Mouse (Mus musculus) layer of hippocampus, adult 9-11 months (tissue): Measurements from ENCODE around the gene Zeb2.

ENCODE experiments used
- DNase-seq: peaks from one replicate; pipeline ENCODE4 v3.0.0; 2022

Gene Zeb2

DNA sequence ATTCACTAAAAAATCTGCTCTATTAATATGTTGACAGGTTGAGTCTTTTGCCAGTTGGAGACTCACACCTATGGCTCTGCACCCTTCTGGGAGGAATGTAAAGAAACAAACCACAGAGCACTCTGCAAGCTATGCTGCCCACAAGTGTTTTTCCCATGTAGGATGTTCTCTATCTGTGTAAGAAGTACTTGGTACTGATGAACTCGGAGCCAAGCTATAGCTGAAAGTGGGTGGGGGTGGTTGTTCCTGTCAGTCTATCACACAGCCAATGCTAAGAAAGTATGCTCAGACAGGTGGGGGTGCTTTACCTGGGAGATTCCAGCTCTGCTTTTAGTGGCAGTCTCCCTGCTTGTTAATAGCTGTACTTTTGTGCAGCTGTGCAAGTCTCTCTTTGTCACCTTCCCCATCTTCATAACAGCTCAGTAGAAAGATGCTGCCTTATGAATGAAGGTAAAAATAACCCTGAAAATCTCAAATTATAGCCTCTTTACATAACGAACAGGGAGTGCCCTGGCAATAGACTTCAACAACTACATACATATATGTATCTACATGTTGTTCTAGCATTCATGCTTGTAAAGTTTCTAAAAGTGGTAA lies 22.7 kb downstream of the Zeb2 start:
- DNase-seq = no peak

DNA sequence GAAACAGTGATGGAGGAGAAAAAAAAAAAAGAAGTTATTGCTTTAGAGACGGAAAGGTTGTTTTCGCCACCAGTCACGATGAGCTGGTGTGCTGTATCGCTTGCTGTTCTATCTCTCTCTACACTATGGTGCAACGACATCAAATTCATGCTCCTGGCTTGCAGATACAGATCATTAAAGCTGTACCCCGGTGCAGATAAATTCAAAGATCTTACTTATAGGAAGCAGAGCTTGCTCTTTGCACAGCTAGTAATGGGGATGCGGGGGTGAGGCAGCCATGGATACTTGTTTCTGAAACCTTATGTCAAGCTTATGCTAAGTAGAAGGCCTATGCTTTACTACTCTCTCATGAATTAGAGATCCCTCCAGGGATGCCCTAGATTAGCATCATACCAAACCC lies 23.7 kb downstream of the Zeb2 start:
- no peak for DNase-seq

DNA sequence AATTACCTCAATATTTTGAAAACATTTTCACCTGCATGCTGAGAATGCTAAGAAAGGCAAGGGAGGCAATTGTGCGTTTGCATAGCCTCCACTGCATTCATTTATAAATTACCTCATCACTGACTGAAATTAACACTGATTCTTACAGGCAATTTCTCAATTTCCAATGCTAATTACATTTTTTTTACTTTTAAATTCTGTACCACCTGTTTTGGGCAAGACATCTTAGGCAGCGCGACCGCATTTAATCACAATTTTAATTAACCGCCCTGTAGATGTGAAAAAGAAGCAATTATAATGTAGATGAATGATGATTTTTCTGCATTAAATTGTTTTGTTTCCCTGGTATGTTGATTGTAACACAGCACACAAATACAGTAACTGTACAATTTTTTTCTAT lies 24.5 kb downstream of the Zeb2 start:
- DNase-seq = no peak

DNA sequence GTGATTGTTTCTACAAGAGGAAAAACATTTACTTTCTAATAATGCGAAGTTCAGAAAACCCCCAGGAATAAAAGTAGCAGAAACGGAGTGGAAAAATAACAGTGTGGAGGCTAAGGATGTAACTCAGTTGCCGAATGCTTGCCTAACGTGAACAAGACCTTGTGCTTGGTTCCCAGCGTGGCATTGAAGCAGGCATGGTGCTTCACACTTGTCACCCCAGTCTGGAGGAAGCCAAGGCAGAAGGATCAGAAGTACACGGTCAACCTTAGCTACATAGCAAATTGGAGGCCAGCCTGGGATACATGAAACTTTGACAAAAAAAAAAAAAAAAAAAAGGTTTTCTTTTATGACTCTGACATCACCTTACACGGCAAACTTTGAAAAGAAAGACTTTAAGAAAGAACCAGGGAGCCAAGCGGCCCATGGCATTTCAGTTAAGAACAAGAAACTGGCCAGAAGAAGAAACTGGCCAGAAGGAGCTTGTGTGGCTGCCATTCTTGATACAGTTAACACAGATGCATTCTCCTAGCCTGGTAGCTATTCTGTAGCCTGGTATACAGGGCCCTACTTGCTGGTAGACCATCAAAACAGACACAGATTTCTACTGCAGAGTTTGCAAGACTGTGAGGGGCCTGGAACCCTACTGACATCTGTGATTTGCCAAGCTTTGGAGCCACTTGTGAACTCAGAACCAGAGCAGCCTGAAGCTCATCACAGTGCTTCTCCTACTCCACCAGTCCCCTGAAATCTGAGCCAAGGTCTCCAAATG lies 26.5 kb downstream of the Zeb2 start:
- no peak for DNase-seq

DNA sequence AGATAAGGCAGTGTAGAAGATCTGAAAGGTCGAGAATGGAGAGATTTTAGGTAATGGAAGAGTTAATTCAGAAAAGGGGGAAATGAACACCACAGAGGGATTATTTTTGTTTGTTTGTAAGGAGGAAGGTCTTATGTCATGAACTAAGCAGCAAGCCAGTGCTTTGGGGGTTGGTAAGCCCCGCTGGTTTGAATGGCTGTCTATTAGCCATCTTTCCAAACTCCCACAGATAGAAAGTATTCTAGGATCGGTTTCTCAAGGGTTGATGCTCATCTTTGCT lies 28.0 kb downstream of the Zeb2 start:
- DNase-seq = no peak

DNA sequence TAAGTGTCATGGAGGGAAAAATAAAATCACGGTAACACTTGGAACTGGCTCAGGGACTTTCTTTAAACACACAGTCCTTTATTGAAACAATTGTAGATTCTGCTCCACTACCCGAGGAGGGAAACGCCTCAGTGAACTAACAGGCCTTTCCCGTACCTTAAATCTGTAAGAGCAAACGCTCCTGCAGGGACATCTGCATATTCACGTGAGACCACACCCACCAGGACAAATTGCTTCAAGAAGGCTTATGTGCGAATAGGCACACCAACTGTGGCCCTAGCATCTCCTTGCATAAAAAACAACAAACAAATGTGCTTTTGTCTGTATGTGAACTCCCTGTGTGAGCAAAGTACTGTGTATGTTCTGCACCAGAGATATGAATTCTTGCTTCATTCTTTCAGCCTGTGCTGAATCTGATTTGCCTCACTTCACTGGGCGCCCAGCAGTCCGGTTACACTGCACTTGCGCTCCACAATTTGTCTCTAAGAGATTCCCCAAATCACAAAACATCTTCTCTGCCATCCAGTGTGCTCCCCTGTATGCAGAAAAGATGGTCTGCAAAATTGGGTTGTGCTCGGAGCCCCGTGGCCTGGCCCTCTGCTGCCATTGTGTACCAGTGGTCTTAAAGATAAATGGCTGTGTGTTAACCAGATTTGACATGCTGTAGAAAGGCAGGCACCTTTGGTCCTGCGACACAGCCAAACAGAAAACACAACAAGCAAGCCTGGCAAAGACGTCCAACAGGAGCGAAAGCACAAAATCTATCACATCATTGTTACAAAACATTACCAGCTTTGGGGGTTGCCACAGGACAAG lies 28.6 kb downstream of the Zeb2 start:
- DNase-seq = no peak

DNA sequence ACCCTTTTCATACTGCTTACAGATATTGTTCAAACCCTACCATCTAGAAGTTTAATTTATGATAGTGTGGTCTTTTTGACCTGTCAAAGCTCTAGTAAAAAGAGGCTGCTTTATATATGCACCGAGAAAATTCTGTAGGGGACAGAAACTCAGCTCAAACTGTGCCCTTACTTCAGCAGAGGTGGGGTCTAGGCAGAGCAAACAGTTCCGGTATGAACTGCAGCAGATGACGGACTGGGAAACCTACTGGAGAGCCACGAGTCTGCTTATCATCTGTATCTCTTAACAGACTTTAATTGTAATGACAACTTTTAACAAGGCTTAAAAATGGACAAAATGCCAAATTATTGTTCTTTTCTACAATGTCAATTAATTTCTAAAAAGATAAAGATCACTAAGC lies 30.0 kb downstream of the Zeb2 start:
- no peak for DNase-seq

DNA sequence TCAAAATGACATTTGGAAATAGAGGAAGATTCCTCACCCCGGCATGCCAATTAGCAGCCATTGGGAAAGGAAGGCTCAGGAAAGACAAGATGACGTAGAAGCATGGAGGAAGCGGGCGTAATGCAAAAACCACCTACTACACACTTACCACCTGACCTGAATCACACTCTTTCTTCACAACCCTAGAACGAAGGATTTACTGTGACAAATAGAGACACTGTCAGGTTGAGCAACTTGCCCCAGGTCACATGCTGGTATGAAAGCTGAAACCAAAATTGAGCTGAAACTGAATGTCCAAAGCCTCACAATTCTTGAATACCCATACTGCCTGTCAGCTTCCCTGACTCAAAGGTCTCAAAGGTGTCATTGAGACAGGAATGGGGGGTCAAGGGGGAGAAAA lies 31.5 kb downstream of the Zeb2 start:
- DNase-seq = no peak

DNA sequence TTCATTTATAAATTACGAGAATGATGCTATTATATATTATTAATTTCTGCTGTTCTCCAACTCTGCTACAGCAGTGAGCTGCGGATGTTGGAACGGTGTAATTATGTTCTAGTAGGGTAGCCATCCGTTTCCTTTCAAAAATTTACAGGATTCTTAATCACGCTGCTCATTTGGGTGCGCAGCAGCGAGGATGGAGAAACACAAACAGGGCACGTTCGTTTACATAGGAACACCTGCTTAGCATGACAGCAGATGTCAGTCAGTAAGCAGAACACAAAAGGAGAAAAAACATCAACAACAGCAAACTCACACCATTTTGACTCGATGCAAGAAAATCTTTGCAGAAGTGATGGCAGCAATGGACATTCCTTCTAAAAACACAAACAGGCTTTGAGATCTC lies 34.2 kb downstream of the Zeb2 start:
- no peak for DNase-seq

DNA sequence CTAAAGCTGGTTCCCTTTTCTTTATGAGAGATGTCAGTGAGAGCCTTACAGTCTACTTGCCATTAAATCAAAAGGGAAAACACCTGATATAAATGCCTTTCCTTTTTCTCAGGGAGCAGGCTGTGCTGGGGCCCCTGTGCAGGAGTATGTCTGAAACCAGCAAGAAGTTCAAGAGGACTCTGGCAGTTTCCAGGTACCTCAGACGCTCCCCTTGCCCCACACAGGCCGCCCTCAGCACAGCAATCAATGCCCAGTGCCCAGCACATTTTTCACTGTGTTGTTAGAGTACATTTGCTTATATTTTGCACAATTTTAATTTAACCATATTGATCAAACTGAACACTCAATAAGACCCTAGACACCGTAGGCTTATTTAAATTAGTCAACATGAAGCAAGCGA lies 35.6 kb downstream of the Zeb2 start:
- DNase-seq = no peak

DNA sequence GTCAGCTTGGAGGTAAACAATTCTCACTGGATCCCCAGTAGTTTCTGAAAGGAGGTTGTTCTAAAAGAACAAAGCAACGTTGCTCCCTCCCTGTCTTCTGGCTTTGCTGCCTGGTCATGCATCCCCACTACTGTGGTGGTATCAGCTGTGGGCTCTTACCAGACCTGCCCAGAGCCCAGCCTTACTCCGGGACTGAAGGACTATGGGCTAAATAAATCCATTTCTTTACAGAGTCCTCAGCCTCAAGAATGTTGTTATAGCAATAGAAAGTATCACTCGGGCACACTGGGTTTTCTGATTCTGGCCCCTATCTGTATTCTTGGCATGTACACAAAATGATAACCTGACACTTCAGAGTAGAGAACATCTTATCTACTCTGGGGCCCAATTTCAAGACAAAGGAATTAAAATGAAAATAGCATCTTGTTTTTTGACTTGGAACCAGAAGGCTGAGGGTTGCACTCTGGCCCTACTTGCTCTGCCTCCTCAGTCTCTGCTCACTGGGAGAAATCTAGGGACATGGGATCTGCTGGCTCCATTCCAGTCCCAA lies 39.2 kb downstream of the Zeb2 start:
- DNase-seq = no peak

DNA sequence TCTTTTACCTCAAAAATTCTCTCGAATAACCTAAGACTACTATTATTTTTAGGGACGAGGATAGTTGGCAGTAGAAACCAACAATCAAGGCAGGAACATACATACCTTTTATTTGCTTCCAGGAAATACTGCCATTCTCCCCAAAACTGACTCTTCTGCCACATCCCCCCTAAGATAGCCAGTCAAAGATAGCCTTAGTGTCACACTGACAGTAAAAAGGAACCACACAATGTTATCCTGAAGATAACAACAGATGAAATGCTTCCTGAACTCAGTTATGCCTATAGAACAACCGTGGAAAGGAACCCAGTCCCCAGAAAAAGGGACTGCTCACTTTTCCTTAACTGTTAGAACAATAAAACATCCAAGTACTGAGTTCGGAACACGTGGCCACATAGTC lies 39.8 kb downstream of the Zeb2 start:
- no peak for DNase-seq

DNA sequence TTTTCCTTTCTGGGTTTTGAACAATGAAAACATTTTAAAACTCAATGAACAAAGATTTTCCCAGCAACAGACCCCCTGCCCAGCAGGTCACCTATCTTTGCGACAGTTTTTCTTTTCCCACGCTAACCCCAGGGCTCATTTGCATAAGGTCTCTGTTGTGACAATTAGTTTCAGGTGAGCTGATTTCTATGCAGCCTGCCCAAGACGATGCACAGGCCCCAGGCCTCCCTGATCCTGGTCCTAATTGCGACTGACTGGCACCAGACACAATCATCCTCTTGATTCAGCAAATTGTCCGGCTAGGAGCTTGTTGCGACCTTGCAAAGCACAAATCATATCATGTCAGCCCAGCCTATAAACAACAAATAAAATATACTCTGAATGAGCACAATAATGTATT lies 44.2 kb downstream of the Zeb2 start:
- DNase-seq = no peak

DNA sequence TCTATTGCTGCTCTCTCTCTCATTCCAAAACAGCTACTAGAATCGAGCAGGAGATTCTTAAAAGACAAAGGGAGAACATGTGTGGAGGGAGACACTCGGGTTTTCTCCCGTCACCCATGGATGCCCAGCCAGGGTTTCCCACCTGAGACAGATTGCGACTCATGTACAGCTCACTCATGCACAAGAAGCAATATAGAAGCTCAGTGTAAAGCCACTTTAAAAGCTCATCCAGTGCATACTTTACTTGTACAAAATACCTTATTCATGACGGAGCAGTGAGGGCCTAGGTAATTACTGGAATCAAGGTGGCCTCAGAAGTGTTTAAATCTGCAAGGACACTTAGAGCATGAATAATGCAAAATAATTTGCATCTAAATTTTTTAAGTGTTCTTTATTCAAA lies 45.9 kb downstream of the Zeb2 start:
- no peak for DNase-seq

DNA sequence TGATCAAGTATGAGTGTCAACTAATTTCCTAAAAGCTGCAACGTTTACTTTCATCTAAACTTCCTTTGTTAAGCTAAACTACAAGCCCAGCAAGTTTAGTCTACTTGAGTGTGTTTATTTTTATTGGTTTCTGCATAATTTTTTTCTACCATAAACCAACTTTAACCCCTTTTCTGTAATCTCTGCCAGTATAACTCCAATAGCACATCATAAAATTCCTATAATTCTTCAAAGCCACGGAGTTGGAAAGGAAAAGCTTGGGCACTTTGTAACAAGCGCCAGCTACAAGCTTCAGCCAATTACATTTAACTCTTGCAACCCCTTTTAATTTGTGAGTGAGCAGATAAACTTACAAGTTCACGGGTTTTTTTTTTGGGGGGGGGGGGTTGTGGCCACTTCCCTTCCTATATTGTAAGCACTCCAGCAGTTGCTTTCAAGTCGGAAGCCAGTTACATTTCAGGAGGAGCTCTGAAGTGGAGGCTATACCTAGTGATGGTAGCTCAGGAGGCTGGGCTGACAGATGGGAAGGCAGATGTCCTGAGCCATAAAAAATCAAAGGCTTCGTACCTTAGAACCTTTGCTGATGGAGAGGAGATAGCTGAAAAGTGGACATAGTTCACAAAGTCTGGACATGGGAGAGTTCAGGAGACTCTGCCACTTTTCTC lies 46.5 kb downstream of the Zeb2 start:
- DNase-seq = no peak

DNA sequence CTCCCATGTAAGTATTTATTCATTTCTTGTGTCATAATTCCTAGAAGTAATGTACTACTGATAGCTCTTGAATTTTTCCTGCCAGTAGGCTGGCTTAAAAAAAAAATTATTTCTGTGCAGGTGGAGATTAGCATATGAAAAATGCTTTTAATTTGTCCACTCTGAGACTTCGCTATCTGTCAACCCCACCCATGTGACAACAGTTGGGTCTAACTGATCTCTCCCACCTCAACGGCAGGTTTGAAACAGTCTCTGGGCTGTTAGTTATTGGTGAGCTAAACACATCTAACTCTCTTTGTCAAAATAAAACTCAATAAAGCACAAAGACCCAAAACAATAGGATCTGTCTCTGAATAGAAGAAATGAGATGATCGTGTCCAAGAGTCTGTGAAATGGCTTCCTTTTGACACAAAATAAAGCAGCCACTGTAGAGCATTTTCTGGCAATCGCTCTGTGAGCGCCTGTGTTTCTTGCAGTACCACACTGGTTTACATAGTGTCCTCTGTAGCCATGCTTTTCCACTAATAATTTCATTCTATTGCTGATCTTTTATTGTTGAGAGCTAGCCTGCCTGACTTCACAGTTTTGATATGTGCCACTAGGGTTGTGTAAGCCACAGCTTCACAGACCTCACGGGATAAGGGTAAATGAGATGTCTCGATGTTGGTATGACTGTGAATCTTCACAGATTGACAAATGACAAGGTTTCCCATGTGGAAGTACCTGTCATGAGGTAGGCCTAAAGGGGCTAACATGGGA lies 48.2 kb downstream of the Zeb2 start:
- DNase-seq = peak; percentile 81

DNA sequence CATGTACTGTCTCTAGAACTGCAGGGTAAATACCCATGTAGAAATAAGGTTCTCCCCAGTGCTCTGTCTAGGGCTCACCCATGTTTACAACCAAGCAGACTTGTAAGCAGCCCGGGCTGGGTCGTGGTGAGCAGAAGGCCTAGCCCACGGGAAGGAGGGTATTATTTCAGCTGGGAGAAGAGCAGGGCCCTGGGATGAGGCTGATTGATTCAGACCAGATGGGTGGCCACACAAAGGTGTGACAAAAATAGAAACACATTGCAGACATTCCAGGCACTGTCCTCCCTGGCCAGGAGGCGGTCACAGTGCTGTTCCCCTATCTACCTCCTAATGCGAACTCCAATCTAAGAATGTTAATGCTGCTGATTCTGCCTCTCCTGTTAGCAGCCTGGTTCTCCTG lies 50.1 kb downstream of the Zeb2 start:
- DNase-seq = no peak

DNA sequence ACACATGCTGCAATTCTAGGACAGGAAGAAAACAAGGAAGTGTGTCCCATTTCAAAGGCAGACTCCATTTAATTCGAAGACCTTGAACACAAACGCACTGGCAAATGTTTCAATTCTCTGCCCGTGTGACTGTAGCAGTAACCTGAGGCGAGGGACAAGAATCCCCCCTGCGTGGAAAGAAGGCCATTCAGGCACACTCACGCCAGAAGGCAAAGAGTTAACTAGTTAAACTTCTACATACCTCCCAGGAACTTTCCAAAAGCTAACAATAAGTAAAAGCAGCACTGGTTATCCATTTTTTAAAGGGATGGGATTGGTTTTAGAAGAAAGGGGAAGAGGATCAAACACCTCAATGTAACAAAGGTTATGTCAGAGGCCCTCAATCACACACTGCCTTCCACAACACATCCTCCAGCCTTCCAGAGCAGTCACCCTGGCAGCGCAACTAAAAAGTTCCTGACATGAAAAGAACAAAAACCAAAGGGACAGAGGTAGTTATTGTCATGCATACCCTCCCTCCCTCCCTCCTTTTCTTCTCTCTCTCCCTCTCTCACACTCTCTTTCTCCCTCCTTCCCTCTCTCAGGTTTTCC lies 53.8 kb downstream of the Zeb2 start:
- DNase-seq = no peak

DNA sequence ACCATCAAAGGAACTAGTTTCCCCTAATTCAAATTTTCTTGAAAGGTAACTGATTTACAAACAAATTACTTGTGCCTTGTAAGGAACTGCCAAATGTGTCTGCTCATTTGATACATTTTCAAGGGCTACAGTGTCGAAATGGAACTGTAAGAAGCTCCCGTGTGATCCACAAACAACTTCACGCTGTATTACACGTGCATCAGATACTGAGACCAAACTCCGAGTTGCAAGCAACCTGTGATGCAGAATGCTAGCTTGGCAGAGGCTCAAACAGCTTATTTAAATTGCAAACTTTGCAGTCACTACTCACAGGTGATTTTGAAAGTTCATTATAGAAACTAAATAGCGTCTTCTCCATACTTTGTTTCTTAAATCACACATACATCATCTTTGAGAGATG lies 55.1 kb downstream of the Zeb2 start:
- DNase-seq = no peak

DNA sequence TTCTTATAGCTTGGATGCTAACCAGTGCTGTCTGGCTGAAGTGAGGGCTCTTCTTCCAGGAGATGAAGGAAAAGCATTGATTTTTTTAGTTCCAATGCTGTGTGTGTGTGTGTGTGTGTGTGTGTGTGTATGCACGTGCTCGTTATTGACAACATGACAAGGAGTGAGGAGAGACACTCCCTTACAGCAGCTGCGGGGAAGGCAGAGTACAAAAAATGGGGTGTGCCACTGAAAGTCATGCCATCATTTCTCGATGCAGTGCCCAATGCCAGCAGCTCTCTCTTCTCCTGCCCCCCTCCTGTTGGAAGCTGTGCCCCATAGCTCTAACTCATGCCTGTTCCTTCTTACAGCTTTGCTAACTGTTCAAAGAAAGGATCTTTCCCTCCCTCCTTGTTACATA lies 56.4 kb downstream of the Zeb2 start:
- DNase-seq = peak; percentile 61

DNA sequence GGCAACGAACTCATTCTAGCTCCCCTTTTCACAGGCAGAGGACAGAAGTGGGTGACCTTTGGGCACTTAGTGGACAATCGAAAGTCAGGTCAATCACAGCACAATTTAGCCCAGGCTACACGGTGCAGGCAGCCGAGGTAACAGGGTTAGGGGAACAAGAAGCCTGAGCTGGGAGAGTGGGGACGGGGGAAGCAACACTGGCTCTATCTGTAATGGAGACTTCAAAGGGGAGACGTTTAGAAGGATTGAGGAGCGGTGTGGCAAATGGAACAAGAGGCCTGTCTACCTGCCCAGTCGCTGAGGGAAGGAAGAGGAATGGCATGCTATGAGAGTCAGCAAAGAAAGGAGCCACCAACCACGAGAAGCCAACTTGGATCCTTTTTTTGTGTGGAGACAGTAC lies 57.0 kb downstream of the Zeb2 start:
- no peak for DNase-seq

DNA sequence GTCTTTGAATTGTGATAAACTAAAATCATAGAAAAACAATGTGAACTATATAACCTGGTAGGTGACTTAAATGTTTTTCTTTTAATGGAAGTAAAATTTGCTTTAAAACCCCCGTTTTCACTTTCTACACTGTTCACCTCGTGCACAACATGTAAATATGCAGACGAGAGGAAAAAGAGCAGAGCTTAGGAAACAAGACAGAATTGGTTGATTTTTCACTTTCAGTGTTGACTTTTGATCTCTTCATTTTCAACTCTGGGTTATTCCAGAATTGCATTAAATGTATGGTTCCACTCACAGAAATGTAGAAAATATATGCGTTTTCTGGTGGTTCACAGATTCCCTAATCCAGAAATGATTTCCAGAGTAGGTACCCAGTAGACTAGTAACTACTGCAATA lies 57.6 kb downstream of the Zeb2 start:
- no peak for DNase-seq
